Mouse (Mus musculus) right cerebral cortex, postnatal 36 days (tissue): Measurements from ENCODE around the gene 9030612E09Rik.
A peak's percentile ranks its signal among the peaks of the same experiment; 100 is the strongest.

ENCODE experiments used
- DNase-seq, 2 experiments: peaks; one replicate each; pipeline ENCODE4 v3.0.0; 2022; ENCODE audit warnings: low spot score in 2 of 2, mixed read lengths in 1 of 2

9030612E09Rik gene

DNA sequence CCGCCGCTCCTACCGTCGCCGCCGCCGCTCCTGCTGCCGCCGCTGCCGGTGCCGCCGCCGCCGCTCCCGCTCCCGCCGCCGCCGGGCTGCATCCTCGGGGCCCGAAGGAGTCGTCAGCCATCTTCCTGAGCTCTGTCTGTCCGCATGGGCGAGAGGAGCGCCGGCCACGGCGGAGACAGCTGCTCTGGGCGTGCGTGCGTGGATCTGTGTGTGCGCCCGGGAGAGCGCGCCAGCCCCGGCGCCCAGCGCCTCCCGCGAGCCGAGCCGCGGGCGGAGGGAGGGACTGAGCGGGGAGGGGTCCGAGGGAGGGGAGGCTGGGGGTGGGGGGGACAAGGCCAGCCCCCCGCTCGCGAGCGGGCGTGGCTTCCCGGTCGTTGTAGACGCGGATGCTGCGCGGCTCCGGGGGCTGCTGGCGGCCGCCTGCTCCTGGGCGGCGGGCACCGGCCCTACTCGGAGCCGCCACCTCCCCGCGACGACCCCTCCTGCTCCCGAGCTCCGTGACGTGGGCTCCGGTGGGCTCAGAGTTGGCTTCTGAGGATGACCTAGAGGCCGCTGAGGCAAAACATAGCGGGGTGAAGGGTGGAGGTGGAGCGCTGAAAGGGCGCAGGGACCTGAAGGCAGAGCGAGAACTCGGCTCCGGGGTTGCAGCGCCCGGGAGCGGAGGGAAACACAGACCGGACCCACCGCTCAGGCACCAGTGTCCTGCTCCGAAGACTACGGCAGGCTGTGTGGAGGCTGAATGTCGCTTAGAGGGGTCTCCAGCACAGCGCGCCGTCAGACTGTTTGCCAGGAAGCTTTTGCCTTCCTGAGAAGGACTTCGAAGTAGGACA lies at the start of gene 9030612E09Rik, which contains the start of gene Sobp:
TSS of gene 9030612E09Rik (plus strand) at position 379 of the 830 bp plus-strand sequence.
TSS of gene Sobp (minus strand) at position 205 of the 830 bp plus-strand sequence.
- peak; percentile 74 to 80 for DNase-seq

DNA sequence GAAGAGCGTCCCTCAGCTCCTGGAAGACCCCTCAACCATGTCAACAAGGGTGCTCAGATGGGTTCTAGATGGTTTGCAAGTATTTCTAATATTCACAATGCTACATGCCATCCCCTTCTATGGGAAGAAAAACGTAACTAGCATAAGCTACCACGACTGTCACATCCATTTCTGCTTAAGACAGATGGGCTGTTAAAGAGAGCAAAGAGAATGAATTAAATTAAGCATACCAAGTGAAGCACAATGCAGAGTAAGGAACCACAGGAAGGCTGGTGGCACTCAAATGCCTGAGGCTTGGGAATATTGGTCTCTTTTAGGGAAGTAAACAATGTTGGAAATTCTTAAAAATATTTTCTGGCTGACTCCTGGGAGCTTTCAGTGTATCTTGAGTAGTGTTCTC lies 45.8 kb upstream of the 9030612E09Rik start:
- no peak for DNase-seq

DNA sequence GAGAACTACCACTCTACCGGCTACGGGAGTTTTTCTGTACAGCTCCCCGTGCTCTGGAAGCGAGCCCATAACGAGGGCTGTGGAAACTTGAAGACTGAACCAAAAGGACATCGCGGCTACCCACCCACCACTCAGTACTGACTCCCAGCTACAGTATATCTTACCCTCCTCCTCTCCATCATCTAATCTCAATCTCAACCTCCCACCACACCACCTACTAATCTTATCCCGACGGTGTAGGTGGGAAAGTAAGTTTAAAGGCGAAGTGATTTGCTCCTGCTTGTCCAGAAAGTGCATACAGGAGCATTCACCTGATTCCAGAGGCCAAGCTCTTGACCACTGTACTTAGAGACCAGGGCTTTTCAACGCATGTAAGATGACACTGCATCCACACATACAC lies 40.5 kb upstream of the 9030612E09Rik start:
- no peak for DNase-seq

DNA sequence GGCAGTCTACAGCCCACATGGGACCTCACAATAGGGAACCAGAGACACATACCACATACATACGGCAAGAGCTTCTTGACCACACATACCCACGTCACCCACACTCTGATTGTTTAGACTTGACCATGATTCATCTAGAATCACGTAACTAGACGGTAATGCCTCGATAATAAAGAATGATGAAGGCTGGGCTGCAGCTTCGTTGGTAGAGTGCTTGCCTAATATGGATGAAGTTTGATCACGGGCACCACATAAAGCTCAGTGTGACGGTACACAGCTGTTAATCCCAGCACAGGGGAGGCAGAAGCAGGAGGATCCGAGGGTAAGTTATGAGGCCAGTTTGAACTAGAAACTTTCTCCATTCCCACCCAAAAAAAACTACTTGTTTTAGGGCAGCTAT lies 31.3 kb upstream of the 9030612E09Rik start:
- DNase-seq: no peak

DNA sequence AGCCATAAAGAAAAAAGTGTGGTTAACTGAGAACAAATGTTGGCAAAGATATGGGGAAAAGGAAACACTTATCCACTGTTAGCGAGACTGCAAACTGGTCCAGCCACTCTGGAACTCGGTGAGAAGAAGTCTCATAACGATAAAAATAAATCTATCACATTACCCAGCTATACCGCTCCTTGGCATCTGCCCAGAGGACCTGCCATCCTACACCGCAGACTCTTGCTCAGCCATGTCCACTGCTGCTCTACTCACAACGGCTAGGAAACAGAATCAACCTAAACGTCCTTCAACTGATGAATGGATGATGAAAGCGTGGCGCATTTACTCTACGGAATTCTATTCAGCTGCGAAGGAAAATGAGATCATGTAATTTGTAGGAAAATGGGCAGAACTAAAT lies 26.0 kb upstream of the 9030612E09Rik start:
- DNase-seq: no peak

DNA sequence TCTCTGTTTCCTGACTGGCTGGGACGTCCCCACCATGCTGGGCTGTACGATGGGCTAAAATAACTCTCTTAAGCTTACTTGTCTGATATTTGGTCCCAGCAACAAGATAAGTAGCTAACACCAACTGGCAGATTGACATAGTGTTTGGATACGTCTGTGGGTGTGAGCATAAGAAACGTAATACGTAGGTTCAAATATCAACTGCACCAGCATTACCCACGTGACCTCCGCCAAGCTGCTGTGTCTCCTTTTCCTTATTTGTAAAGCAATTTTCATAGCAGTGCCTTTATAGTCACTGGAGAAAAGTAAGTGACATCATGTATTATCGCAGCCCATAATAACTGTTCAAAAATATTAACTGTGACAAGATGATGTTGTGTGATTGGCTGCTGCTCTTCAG lies 21.9 kb upstream of the 9030612E09Rik start:
- DNase-seq: no peak

DNA sequence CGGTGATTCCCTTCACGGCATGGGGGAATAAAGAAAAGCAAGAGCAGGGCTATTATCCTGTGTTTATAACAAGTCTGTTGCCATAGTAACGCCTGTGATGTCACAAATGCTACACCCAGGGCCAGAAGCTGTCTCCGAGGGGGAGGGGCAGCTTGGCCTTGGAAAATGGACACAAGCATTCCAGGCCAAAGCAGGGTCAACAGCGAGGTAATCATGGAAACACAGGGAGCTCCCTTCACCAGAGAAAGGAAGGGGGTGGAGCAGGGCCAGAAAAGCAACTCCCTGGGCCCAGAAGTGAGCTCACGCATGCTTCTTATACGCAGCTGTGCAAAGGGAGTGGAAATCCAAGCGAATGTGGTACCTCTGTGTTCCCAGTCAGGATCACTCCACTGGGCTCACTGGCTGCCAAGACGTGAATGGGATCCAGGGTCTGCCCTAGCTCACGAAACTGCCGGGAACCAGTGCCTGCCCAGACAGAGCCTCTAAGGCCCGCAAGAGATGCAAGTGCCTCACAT lies 19.4 kb upstream of the 9030612E09Rik start:
- no peak for DNase-seq

DNA sequence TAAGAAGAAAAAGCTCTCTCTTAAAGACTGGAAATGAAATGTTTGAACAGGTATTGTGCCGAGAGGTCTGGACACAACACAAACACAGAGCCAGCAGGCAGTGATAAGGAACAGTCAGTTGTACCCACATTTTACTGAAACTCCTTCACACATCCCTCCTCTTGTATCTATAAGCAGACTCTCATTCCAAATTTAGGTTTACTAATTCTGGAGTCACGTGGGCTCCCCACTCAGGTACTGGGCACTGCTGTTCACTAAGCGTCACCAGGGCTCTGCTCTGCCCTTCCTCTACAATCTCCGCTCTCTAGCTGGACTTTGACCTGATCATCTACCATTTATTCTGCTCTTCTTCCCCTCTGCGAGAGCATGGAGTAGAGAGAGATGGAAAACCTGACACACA lies 15.6 kb upstream of the 9030612E09Rik start:
- DNase-seq: no peak

DNA sequence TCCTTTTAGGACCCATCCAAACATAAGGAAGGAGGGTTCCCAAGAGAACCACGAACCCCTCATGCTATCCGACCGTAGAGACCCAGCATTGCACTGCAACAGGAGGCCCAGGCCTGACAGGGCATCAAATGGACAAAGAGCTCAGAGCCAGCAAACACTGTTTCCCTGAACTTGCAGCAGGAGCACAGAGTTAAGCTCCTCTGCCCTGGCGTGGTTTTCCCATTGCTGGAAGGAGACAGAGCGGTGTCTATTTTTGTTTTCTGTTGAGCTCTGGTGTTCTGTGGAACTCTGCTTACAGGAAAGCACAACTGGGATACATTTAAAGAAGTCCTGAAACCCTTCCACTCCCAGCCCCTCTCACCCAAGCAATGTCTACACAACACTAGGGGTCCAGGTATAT lies 15.2 kb upstream of the 9030612E09Rik start:
- no peak for DNase-seq

DNA sequence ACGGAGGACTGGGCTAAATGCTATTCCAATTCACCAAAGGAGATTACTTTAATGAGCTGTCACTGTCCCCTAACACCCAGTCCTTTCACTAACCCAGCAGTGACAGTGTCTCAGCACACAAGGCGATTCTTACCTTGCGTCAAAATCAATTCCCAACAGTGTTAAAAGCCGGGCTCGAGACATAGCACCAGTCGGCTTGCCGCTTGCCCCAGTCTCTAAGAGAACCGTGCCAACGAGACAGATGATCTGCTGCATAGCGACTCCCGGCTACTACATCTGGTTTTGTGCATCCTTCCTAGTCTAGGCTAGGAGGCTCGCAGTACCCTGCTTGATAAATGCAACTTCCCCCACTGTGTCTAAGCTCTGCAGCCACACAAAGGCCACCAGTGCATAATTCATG lies 12.2 kb upstream of the 9030612E09Rik start:
- DNase-seq: no peak

DNA sequence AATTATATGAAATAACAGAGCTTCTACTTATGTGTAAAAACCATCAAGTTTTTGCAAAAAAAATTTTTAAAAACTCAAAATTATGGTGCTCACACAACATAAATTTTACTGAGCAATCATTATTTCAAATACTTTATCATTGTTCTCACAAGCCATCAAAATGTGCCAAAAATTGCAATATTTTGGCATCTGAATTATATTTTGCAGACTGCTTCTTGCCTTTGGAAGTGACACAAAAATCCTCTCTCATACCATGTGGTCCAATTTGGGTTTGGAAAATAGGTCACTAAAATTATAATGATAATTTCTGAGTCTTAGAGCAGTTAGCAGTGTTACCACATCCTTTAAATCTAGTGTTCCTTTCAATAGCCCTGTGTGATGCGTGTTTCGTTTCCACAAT lies 10.1 kb upstream of the 9030612E09Rik start:
- DNase-seq: no peak

DNA sequence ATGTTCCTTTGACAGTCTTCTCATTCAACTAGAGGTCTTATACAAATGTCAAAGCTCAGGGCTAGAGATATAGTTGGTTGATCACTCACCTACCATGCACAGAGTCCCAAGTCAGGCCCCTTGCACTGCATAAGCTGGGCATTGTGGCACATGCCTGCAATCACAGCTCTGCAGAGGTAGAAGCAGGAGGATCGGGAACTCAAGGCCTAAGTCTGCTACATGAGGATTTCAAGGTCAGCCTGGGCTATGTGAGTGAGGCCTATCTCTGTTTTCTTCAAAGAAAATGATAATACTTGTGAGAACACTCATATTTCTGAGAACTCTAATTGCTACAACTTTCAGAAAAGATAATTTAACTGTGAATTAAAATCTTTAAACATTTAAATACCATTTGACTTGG lies 8.4 kb upstream of the 9030612E09Rik start:
- DNase-seq: no peak

DNA sequence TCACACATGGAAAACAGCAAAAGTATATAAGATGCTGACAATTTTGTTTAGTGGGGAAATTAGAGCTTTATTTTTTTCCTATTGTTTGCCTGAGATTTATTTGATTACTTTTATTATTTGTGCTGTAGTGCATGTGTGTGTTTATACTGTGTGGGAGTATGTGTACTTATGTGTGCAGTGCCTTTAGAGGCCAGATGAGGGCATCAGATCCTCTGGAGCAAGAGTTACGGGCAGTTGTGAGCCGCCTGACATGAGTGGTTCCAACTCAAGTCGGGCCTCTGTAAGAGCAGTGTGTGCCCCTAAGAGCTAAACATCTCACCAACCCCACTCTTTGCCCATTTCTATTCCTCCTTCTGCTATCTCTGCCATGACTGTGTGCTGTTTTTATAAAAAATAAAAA lies 7.7 kb upstream of the 9030612E09Rik start:
- DNase-seq: no peak

DNA sequence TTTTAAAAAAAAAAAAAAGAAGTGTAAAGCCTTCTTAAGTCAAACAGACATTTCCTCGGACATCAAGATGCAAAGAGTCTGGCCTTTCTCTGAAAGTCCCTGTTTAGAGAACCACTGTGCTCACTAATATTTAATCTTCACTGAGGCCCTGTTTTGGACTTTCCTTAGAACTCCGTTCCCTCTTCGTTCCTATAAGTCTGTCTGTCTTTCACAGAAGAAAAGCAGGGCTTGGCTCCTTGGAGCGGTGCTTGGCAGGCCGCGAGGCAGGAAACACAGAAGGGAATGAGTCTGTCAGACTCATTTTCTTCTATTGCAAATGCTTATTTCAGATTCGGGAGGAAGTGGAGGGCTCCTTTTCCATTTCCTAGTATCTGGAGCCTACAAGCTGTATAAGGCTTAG lies 5.7 kb upstream of the 9030612E09Rik start:
- no peak for DNase-seq

DNA sequence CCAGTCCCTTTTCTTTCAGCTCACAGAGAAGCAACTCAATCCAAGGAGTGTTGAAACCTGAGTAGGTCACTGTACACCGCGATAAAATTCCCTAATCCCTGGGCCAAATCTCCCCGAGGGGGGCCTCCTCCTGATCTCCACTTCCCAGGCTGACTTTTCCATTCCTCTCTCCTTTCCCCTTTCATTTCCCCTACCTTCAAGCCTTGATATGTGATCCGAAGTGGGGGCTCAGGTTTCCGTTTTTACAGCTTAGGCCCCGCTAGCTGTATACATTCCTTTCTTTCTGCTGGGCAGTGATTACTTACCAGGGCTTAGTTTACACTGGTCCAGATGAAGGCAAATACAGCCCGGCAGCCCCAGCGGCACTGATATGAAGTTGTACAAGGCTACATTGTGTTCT lies 3.4 kb upstream of the 9030612E09Rik start:
- DNase-seq: no peak

DNA sequence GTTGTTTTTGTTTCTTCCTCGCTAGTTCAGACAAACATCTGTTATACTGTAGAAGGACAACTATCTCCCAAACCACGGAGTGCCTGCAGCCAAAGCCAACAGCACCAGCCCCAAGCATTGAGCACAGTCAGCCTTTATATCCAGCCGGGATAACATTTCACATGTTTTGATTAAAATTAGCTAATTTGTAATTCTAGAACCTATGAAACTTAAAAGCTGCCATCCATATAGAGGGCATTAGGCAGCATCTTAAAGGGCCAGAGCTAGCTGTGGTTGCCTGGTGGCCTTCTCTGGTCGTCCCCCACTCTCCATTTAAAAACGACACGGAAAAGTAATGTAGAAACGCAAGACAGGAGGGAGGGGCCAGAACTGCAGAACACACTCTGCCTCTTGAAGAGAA lies 2.4 kb upstream of the 9030612E09Rik start:
- no peak for DNase-seq

DNA sequence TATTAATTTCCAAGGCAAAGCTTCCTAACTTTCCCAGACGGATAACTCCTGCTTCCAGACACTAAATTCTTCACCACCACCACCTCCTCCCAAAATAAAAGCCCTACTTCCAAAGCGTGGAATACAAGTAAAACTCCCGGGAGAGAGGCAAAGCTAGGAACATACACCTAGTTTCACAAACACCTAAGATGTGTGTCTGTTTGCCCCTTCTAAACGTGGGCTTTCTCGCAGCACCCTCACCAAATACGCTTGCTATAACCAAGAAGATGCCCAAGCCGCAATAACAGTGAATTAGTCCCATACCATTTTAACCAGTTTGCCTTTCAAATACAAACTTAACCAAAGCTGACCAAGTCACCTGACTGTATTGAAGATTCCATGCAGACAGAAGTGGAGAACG lies 1.9 kb upstream of the 9030612E09Rik start:
- DNase-seq: no peak

DNA sequence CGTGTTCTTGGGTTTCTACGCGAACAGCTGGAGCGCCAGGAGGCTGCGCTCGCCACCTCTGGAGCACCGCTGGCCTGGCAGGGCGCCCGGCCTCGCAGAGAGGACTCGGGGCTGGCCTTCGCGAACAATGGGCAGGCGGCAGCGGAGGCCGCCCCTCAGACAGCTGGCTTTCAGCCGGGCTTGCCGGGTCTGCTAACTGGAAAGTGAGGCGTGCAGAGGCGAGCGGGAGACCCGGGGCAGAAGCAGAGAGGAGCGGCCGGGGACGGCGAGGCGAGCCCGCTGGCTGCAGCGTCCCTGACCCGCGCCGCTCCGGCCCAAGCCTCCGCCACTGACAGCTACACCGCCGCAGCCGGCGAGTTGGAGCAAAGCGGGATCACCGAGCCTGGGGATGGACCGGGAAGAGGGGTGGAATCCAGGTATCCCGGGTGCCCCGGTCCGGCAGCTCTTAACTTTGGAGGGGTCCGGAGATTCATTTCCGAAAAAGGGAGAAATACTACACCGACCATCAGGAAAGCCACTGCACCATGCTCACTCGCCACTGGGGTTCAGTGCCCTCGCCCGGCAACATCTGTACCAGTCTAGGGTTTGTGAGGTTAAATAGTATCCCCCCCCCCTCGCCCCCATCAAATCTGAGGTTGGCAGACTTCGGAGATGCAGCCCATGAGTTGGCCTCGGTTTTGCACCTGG lies 1.2 kb upstream of the 9030612E09Rik start:
- peak in 1 of 2 experiments; percentile 28 for DNase-seq

DNA sequence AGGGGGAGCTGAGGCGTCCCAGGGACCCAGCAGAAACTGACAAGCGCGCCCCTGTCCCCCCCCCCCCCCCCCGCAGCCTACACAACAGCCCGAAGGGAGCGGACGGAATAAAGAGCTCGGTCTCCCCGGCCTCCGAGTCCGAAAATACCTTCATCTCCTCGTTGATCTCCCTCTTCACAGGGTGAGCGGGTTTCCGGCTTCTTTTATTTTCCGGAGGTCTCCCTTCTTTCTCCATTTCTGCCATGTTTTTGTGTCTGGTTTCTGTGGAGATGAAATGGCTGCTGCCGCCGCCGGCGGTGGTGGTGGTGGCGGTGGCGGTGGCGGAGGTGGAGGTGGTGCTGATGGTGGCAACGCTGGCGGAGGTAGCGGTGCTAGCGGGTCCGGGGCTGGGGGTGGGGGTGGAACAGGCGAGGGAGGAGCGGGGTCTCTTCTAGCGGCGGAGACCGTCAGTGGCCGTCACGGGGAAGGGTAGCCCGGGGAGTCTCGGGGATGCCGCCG lies 627 bp upstream of the 9030612E09Rik start:
- peak in 1 of 2 experiments; percentile 30 for DNase-seq

DNA sequence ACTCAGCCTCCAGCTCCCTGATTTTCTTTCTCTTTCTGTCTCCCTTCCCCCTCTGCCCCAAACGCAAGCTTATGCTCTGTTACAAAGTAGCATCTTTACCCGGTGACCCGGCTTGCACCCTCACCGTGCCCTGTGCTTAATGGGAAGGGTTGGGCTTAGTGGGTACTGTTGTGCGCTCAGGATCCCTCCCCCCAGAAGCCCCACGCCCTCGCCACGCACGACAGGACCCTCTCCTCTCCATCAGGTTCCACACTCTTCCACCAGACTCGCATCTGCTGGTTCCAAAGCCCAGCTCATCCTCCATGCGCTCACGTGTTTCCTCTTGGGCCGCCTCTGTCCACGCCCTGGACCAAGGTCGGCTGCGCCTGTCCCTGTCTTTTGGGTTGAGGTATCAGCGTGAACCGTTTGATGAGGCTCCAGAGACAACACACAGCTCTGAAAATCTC lies 675 bp downstream of the 9030612E09Rik start:
- DNase-seq: peak in 1 of 2 experiments; percentile 31

DNA sequence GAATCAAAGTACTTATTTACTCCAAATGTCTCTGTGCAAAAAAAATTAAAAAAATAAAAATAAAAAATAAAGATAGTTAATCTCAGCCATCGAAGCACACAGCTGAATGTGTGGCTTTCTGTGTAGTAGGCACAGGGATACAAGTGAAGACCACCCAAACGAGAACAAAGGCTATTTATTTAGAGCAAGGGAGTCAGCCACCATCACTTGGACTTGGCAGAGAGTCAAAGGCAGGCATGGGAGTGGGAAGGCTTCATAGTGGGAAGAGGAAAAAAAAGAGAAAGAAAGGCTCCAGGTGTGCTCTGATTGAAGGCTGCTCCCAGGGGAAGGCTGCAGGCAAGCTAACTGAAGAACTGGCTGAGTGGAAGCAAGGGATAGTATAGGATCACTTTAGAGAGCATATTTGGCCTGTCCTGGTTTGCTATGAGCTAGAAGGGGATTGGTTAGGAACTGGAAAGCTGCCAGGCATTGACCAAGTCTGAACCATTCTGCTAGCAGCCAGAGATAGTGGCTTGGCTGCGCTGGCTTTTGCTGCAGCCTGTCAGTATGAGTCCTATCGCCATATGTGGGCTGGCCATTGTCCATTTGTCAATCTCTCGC lies 5.9 kb downstream of the 9030612E09Rik start:
- no peak for DNase-seq

DNA sequence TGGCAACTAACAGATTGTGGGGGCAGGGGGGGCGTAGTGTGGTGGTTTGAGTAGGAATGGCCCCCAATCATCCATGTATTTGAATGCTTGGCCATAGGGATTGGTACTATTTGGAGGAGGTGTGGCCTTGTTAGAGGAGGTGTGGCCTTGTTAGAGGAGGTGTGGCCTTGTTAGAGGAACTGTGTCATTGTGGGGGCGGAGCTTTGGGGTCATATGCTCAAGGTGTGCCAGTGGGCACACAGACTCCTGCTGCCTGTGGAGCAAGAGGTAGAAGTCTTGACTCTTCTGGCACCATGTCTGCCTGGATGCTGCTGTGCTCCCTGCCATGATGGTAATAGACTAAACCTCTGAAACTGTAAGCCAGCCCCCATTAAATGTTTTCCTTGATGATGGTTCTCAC lies 25.7 kb downstream of the 9030612E09Rik start:
- DNase-seq: no peak
